Mouse (Mus musculus): Measurements from ENCODE around the gene Gorasp1. TPM values are rescaled to one million over a fixed set of nuclear protein-coding genes. Genes with fewer than 3 reads are reported as not detected.

The Gorasp1 gene
- polyA plus RNA-seq, 1 experiment from 2014 or later = 23.2 TPM

GRCm38 (mm10) chr9:119887144-119887901, 50.0 kb downstream of the Gorasp1 start:
- Histone ChIP-seq H3K9me3 (ENCODE audit: control insufficient read depth, low read length) (no peaks in the 10 kb centered on the region), H3K4me3 (ENCODE audit: control insufficient read depth in 1 of 2, insufficient read depth in 1 of 2, low read depth in 1 of 2, low read length in 2 of 2) (no peak overlapping the region), H3K4me1 (ENCODE audit: control insufficient read depth in 2 of 2, insufficient read depth in 2 of 2, low read length in 2 of 2) (no peaks in the 10 kb centered on the region), H3K9ac (ENCODE audit: low read length) (no peak overlapping the region), H3K27me3 (ENCODE audit: control insufficient read depth, insufficient read depth, low read length) (no peaks in the 10 kb centered on the region), H3K36me3 (ENCODE audit: control insufficient read depth, insufficient read depth, low read length) (no peaks in the 10 kb centered on the region), H3K4me2 (ENCODE audit: low read length) (no peak overlapping the region), H3K27ac (replicated peaks in 1 of 2; ENCODE audit: control insufficient read depth in 1 of 2, insufficient read depth in 1 of 2, low read depth in 2 of 2, low read length in 2 of 2) (no peak overlapping the region)
- 59% methylated on average over 4 of the region's 4 CpGs for WGBS
- no peak for ATAC-seq (ENCODE audit: insufficient number of reproducible peaks, insufficient read depth, low FRiP score, low read depth)

Other genes starting within 250 kb of the Gorasp1 start
- gene Scn10a, start 218.2 kb downstream of the Gorasp1 start, polyA plus RNA-seq (2014; fragmentation: Nextera tagmentation; extraction: Ambion mirVana) = 1.1 and 1.4 TPM in 2 replicates
- 0.11 TPM in 1 of 2 replicates, not detected in the other for gene Scn11a, start 112.1 kb downstream of the Gorasp1 start, polyA plus RNA-seq (2014; fragmentation: Nextera tagmentation; extraction: Ambion mirVana)
- 36.1 and 38.9 TPM in 2 replicates for gene Wdr48, start 42.7 kb downstream of the Gorasp1 start, polyA plus RNA-seq (2014; fragmentation: Nextera tagmentation; extraction: Ambion mirVana)
- gene Ttc21a, start within 50 bp of the Gorasp1 start, polyA plus RNA-seq (2014; fragmentation: Nextera tagmentation; extraction: Ambion mirVana) = 0.07 and 0.49 TPM in 2 replicates
- gene Csrnp1, start 47.1 kb upstream of the Gorasp1 start, polyA plus RNA-seq (2014; fragmentation: Nextera tagmentation; extraction: Ambion mirVana) = 1.7 and 3.2 TPM in 2 replicates
- 57.1 and 59.9 TPM in 2 replicates for gene Xirp1, start 86.0 kb upstream of the Gorasp1 start, polyA plus RNA-seq (2014; fragmentation: Nextera tagmentation; extraction: Ambion mirVana)
- 7.5 and 9.0 TPM in 2 replicates for gene Cx3cr1, start 132.3 kb upstream of the Gorasp1 start, polyA plus RNA-seq (2014; fragmentation: Nextera tagmentation; extraction: Ambion mirVana)
- gene Ccr8, start 154.5 kb upstream of the Gorasp1 start, polyA plus RNA-seq (2014; fragmentation: Nextera tagmentation; extraction: Ambion mirVana) = 0.18 TPM in 1 of 2 replicates, not detected in the other
- 15.9 and 19.5 TPM in 2 replicates for gene Slc25a38, start 172.8 kb upstream of the Gorasp1 start, polyA plus RNA-seq (2014; fragmentation: Nextera tagmentation; extraction: Ambion mirVana)
- gene Rpsa, start 190.1 kb upstream of the Gorasp1 start, polyA plus RNA-seq (2014; fragmentation: Nextera tagmentation; extraction: Ambion mirVana) = 1,085 and 1,200 TPM in 2 replicates
- gene Mobp, start 212.1 kb upstream of the Gorasp1 start, polyA plus RNA-seq (2014; fragmentation: Nextera tagmentation; extraction: Ambion mirVana) = not detected in 2 replicates